In the genomic region with DNA sequence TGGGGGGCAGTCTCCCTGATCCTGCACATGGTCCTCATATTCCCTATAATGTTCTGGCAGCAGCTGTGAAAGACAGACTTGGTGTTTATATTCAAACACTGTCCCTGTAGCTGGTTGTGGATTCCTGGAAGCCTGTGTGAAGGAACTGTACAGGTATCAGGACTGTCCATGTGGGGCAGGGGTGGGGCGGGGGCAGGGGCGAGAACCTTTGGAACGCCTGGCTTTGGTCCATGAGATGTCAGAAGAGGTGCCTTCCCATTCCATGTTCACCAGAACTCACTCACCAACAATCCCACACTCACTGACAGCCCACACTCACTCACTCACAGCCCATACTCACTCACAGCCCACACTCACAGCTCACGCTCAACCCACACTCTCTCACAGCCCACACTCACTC, we compare ENCODE assay signal across 20 mouse cellular contexts.
"Had no signal": no experiment of that assay in that cellular context is flagged by ENCODE, and none has a peak within 500 bp of the region (broad histone marks: within the 10 kb centered on the region; RNA-seq: fewer than 3 reads in every experiment).

No protein-coding gene starts in this region.

- H3K4me1 ChIP-seq: lung, embryonic 15.5 days; midbrain, embryonic 10.5 days; midbrain, embryonic 12.5 days; neural tube, embryonic 15.5 days had no signal

- H3K36me3 ChIP-seq: lung, embryonic 15.5 days; midbrain, embryonic 10.5 days; midbrain, embryonic 12.5 days; neural tube, embryonic 13.5 days; neural tube, embryonic 15.5 days had no signal

- H3K9ac ChIP-seq: lung, embryonic 15.5 days; midbrain, embryonic 12.5 days; neural tube, embryonic 13.5 days; neural tube, embryonic 15.5 days had no signal

- ATAC-seq: lung, postnatal 0 days; midbrain, embryonic 16.5 days had no signal

- H3K4me3 ChIP-seq: lung, embryonic 15.5 days; midbrain, embryonic 10.5 days; midbrain, embryonic 12.5 days; myocyte; neural tube, embryonic 13.5 days; neural tube, embryonic 15.5 days had no signal

- H3K9me3 ChIP-seq: lung, embryonic 15.5 days; midbrain, embryonic 10.5 days; midbrain, embryonic 12.5 days; neural tube, embryonic 13.5 days; neural tube, embryonic 15.5 days had no signal

- DNase-seq: lung, adult 2 months; lung, postnatal 14 days; lung, postnatal 4 days; midbrain, embryonic 14.5 days; retina, postnatal 1 day; right cerebral cortex, adult 18-20 months; right cerebral cortex, postnatal 25 days; right cerebral cortex, postnatal 4 days; spleen, adult 18-20 months; thymus, adult 18-20 months; thymus, postnatal 14 days; thymus, postnatal 36 days had no signal

- H3K27ac ChIP-seq: lung, embryonic 15.5 days; midbrain, embryonic 10.5 days; midbrain, embryonic 12.5 days; neural tube, embryonic 13.5 days; neural tube, embryonic 15.5 days had no signal

- H3K27me3 ChIP-seq: lung, embryonic 15.5 days; midbrain, embryonic 12.5 days; neural tube, embryonic 13.5 days; neural tube, embryonic 15.5 days had no signal
